Mouse (Mus musculus) E14TG2a.4 (cell line): ENCODE measurements around the gene Ccnb1.
A peak's percentile ranks its signal among the peaks of the same experiment; 100 is the strongest.

Source experiments
- H3K27me3 ChIP-seq: 2 replicates; pipeline ENCODE4 v1.6.1; 2014; ENCODE audit warnings: low read length, control low read depth; ENCODE audit not compliant: insufficient read depth
- H3K36me3 ChIP-seq: 2 replicates; pipeline ENCODE4 v1.6.1; 2014; ENCODE audit warnings: low read length, control low read depth; ENCODE audit not compliant: insufficient read depth
- H3K4me1 ChIP-seq: replicated peaks from 2 replicates; pipeline ENCODE4 v1.6.1; 2014; ENCODE audit warnings: low read depth, low read length, control low read depth
- H3K4me3 ChIP-seq: replicated peaks from 2 replicates; pipeline ENCODE4 v1.5.1; 2014; ENCODE audit warnings: mild to moderate bottlenecking, low read length
- H3K9me3 ChIP-seq: 2 replicates; pipeline ENCODE4 v1.6.1; 2014; ENCODE audit warnings: low read length, control low read depth
- CTCF ChIP-seq: conservative IDR thresholded peaks from 2 replicates; pipeline ENCODE4 v1.5.1; 2014; ENCODE audit warnings: low read length
- NANOG ChIP-seq: IDR thresholded peaks from 2 replicates; pipeline ENCODE4 v1.6.1; 2014; ENCODE audit warnings: borderline replicate concordance, low read length, mixed read lengths
- POU5F1 ChIP-seq: IDR thresholded peaks from 2 replicates; pipeline ENCODE4 v1.6.1; 2014; ENCODE audit warnings: low read length, borderline replicate concordance

Gene Ccnb1

DNA sequence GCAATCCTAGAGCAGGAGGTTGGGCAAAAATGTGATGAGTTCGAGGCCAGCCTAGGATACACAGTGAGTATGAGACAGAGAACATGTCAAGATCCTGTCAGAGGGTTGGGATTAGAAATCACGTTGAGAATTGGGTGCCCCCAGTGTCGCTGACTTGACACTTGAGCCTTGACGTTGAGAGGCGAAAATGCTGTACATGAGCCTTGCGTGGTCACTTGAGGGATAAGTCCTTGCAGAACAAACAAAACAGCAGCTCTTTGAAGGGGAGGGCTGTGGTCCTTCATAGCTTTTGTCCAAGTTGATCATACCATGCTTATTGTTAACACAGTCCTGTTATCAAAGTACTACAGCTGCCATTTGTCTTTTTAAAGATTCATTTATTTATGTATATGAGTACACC lies 9.7 kb downstream of the Ccnb1 start:
- Histone ChIP-seq H3K4me1 (peaks cover 42% of the 10 kb centered on the region), H3K27me3 (no peaks in the 10 kb centered on the region), H3K9me3 (no peaks in the 10 kb centered on the region), H3K36me3 (peaks cover 78% of the 10 kb centered on the region), H3K4me3 (no peak overlapping the region)
- TF ChIP-seq POU5F1 (no peak), CTCF (no peak), NANOG (no peak)

GRCm38 (mm10) chr13:100776056-100776419 lies 10.3 kb downstream of the Ccnb1 start:
- TF ChIP-seq POU5F1 (no peak), NANOG (no peak), CTCF (no peak)
- Histone ChIP-seq H3K27me3 (no peaks in the 10 kb centered on the region), H3K9me3 (no peaks in the 10 kb centered on the region), H3K4me1 (peaks cover 44% of the 10 kb centered on the region), H3K4me3 (peak overlapping the region; percentile 98), H3K36me3 (peaks cover 77% of the 10 kb centered on the region)

- Histone ChIP-seq H3K9me3 (no peaks in the 10 kb centered on the region), H3K4me1 (peaks cover 45% of the 10 kb centered on the region), H3K36me3 (peaks cover 77% of the 10 kb centered on the region), H3K4me3 (peak within 1 kb of the TSS; percentile 98), H3K27me3 (no peaks in the 10 kb centered on the region)
- TF ChIP-seq POU5F1 (no peak), NANOG (no peak), CTCF (no peak)
These were observed 10.9 kb downstream of the Ccnb1 start, which contains the start of gene Cenph for GRCm38 (mm10) chr13:100775252-100776055. Gene Cenph (minus strand): TSS chr13:100775899.

GRCm38 (mm10) chr13:100774704-100775103 lies 11.7 kb downstream of the Ccnb1 start:
- no peaks in the 10 kb centered on the region for H3K27me3 ChIP-seq
- no peaks in the 10 kb centered on the region for H3K9me3 ChIP-seq
- peaks cover 77% of the 10 kb centered on the region for H3K36me3 ChIP-seq
- H3K4me1 ChIP-seq = peaks cover 39% of the 10 kb centered on the region
- H3K4me3 ChIP-seq = peak overlapping the region; percentile 98
- TF ChIP-seq NANOG = no peak
- peak; percentile 76 for TF ChIP-seq POU5F1

DNA sequence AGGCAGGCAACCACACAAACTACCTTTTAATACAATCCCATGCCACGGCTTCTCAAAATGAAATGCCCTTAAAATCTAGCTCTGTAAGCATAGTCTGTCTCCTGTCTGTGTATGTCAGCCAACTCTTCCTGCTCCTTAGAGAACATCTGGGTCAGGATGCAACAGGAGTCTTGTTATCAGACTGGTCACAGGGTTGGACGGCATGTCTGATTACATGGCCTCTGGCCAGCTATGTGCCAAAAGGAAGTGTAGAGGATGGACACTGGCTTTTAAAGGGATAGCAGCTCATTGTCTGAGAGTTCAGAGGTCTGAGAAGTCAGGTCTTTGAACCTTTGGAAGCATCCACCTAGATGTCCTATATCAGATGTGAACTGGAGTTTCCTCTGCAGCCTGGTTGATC lies 31.0 kb downstream of the Ccnb1 start:
- H3K4me1 ChIP-seq = no peaks in the 10 kb centered on the region
- no peaks in the 10 kb centered on the region for H3K9me3 ChIP-seq
- TF ChIP-seq NANOG (no peak), POU5F1 (no peak), CTCF (no peak)
- no peak overlapping the region for H3K4me3 ChIP-seq
- H3K36me3 ChIP-seq = peaks cover 14% of the 10 kb centered on the region
- H3K27me3 ChIP-seq = peaks cover 17% of the 10 kb centered on the region; the same call in 1 of the 2 replicates

DNA sequence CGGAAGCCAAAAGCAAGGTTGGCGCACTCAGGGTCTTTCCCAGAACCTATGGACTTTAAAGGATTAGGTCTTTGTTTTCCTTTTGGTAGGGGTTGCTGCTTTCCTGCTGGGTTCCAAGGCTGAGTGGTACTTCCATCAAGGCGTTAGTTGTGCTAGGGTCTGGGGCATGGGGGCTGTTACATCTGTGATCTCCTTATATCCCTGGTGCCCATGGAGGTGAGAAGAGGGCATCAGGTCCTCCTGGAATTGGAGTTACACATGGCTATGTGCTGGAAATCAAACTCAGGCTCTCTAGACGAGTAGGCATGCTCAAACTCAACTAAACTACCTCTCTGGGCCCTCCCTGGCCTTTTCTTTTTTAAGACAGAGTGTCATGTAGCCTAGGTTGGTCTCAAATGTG lies 32.2 kb downstream of the Ccnb1 start:
- Histone ChIP-seq H3K9me3 (no peaks in the 10 kb centered on the region), H3K27me3 (peaks cover 17% of the 10 kb centered on the region; the same call in 1 of the 2 replicates), H3K4me3 (no peak overlapping the region), H3K36me3 (0 out of 2 replicates have a peak, but pooled peaks cover 3% of the 10 kb centered on the region), H3K4me1 (peaks cover 2% of the 10 kb centered on the region)
- TF ChIP-seq POU5F1 (no peak), NANOG (no peak), CTCF (no peak)

GRCm38 (mm10) chr13:100753011-100753410 lies 33.4 kb downstream of the Ccnb1 start:
- Histone ChIP-seq H3K36me3 (no peaks in the 10 kb centered on the region), H3K4me3 (no peak overlapping the region), H3K4me1 (peaks cover 9% of the 10 kb centered on the region), H3K27me3 (peaks cover 17% of the 10 kb centered on the region; the same call in 1 of the 2 replicates), H3K9me3 (no peaks in the 10 kb centered on the region)
- no peak for TF ChIP-seq POU5F1
- no peak for TF ChIP-seq CTCF
- no peak for TF ChIP-seq NANOG

- peaks cover 17% of the 10 kb centered on the region; the same call in 1 of the 2 replicates for H3K27me3 ChIP-seq
- no peaks in the 10 kb centered on the region for H3K36me3 ChIP-seq
- H3K4me1 ChIP-seq = peaks cover 13% of the 10 kb centered on the region
- no peak overlapping the region for H3K4me3 ChIP-seq
- no peak for TF ChIP-seq POU5F1
- no peak for TF ChIP-seq CTCF
- TF ChIP-seq NANOG = no peak
- no peaks in the 10 kb centered on the region for H3K9me3 ChIP-seq
These were observed 33.8 kb downstream of the Ccnb1 start for GRCm38 (mm10) chr13:100752529-100752928.

DNA sequence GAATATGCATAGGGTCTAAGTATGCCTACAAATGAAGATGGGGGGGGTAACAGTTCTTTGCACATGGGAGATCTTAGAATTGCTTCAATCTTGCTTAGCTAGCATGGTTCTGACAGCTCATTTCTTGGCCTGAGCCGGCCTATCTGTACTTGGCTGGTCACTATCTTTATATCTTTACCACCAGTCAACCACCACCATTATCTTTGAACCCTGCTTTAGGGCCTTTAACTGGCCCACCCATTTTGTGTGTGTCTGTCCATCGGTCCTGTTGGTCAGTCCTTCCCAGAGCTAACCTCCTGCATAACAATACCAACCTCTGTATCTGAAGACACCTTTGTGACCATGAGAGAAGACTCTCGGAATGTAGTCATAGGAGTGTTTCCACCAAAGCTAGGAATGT lies 35.0 kb downstream of the Ccnb1 start:
- Histone ChIP-seq H3K36me3 (no peaks in the 10 kb centered on the region), H3K27me3 (peaks cover 17% of the 10 kb centered on the region; the same call in 1 of the 2 replicates), H3K4me1 (peaks cover 15% of the 10 kb centered on the region), H3K4me3 (no peak overlapping the region), H3K9me3 (no peaks in the 10 kb centered on the region)
- TF ChIP-seq POU5F1 (no peak), CTCF (no peak), NANOG (no peak)
